Mouse (Mus musculus) kidney, embryonic 14.5 days (tissue): ENCODE results near the gene Heatr4. TPM values are rescaled to one million over a fixed set of nuclear protein-coding genes. Genes with fewer than 3 reads are reported as not detected.
A peak's percentile ranks its signal among the peaks of the same experiment; 100 is the strongest.

ENCODE experiments used
- ATAC-seq: fragments of 200-750 bp; cut with Nextera tagmentation; 2 replicates; pipeline ENCODE4 v1.8.0; 2017; ENCODE audit warnings: moderate number of reproducible peaks, mild to moderate bottlenecking, moderate TSS enrichment, moderate library complexity; ENCODE audit not compliant: low FRiP score, low TSS enrichment
- H3K27ac ChIP-seq: fragments of 300-500 bp; sonication (generic); 2 replicates; pipeline ENCODE4 v1.5.1; 2014; ENCODE audit warnings: low read depth, mild to moderate bottlenecking, low read length, moderate library complexity, mixed read lengths
- H3K27me3 ChIP-seq: fragments of 300-500 bp; sonication (generic); 2 replicates; pipeline ENCODE4 v1.6.1; 2014; ENCODE audit warnings: mild to moderate bottlenecking, low read length; ENCODE audit not compliant: control insufficient read depth, insufficient read depth
- H3K36me3 ChIP-seq: fragments of 300-500 bp; sonication (generic); 2 replicates; pipeline ENCODE4 v1.6.1; 2014; ENCODE audit warnings: low read length, mixed read lengths; ENCODE audit not compliant: control insufficient read depth, insufficient read depth
- H3K4me1 ChIP-seq: fragments of 300-500 bp; sonication (generic); 2 replicates; pipeline ENCODE4 v1.6.1; 2014; ENCODE audit warnings: low read length, mixed read lengths; ENCODE audit not compliant: control insufficient read depth, insufficient read depth
- H3K4me2 ChIP-seq: fragments of 300-500 bp; sonication (generic); replicated peaks from 2 replicates; pipeline ENCODE4 v1.6.1; 2014; ENCODE audit warnings: low read depth, mild to moderate bottlenecking, low read length
- H3K4me3 ChIP-seq: fragments of 300-500 bp; sonication (generic); 2 replicates; pipeline ENCODE4 v1.5.1; 2014; ENCODE audit warnings: mild to moderate bottlenecking, low read length
- H3K9ac ChIP-seq: fragments of 300-500 bp; sonication (generic); 2 replicates; pipeline ENCODE4 v1.6.1; 2014; ENCODE audit warnings: low read depth, mild to moderate bottlenecking, low read length, moderate library complexity
- H3K9me3 ChIP-seq: fragments of 300-500 bp; sonication (generic); 2 replicates; pipeline ENCODE4 v1.6.1; 2016; ENCODE audit warnings: low read length; ENCODE audit not compliant: control insufficient read depth
- WGBS: fragments of 180-500 bp; shearing (Covaris S2); extraction: QIAGEN DNeasy Blood & Tissue Kit; methylation state at CpG from one replicate; pipeline ENCODE4 v1.1.7; 2014; 5-methylcytosine and 5-hydroxymethylcytosine counted together
- polyA plus RNA-seq: library from polyadenylated mRNA; unstranded; fragments of >200 nt; fragmentation: Nextera tagmentation; extraction: Ambion mirVana; gene quantifications from 2 replicates; pipeline ENCODE4 v1.2.1, GENCODE M21; 2014

Heatr4 gene
- polyA plus RNA-seq, 1 experiment from 2014 or later: not detected

DNA sequence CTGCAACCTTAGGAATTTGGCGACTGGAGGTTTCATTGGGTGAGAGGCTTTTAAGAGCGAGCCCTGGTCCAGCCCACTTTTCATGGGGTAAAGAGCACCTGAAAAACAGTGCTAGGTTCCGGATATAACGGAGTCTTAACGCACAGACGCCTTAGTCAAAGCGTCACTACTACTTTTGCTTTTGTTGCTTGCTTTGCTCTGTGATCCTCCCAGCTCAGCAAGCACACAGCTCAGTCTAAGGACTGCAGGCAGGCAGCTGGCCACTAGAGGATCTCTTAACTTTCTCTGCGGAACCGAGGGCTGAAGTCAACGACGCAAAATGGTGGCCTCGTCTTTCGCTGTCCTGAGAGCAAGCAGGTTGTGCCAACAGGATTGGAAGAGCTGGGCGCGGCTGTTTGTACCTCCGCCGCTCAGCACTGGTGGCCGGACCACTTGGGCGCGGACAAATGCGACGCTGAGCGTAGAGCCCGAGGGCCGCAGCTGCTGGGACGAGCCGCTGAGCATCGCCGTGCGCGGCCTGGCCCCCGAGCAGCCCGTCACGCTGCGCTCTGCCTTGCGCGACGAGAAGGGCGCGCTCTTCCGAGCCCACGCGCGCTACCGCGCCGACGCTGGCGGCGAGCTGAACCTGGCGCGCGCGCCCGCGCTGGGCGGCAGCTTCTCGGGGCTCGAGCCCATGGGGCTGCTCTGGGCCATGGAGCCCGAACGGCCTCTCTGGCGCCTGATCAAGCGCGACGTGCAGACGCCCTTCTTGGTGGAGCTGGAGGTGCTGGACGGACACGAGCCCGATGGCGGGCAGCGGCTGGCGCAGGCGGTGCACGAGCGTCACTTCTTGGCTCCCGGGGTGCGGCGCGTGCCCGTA lies 3.2 kb upstream of the Heatr4 start, which contains the start of gene Acot2:
Gene Acot2 (plus strand): TSS at position 279 of the 859 bp plus-strand sequence.
- WGBS: under 1% methylated on average over 80 of the region's 80 CpGs
- H3K27ac ChIP-seq: peak within 1 kb of the TSS; percentile 90
- no peaks in the 10 kb centered on the region for H3K27me3 ChIP-seq
- no peaks in the 10 kb centered on the region for H3K4me1 ChIP-seq
- peak within 1 kb of the TSS; percentile 71 for H3K4me3 ChIP-seq
- H3K36me3 ChIP-seq: no peaks in the 10 kb centered on the region
- H3K4me2 ChIP-seq: peak within 1 kb of the TSS; percentile 58
- H3K9me3 ChIP-seq: 0 out of 2 replicates have a peak, but pooled peaks cover 3% of the 10 kb centered on the region
- ATAC-seq: peak; percentile 90
- H3K9ac ChIP-seq: peak within 1 kb of the TSS; percentile 85

DNA sequence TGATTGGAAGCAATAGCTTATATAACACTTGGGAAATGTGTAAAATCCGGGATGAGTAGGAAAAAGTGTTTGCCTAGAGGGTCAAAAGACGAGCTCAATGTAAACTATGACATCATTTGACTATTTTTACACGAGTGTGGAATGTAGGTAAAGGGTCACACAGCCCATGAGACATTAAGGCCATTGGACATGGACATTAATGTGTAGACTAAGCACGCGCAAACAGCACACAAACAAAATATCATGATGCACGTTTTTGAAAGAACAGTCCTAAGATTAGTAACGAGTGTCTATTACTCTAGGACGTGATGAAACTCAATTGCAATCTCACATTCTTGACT lies 2.6 kb upstream of the Heatr4 start:
- Histone ChIP-seq H3K9ac (peak overlapping the region; percentile 85; the same call in 1 of the 2 replicates), H3K4me1 (no peaks in the 10 kb centered on the region), H3K4me3 (peak overlapping the region; percentile 71), H3K4me2 (peak overlapping the region; percentile 58), H3K9me3 (0 out of 2 replicates have a peak, but pooled peaks cover 3% of the 10 kb centered on the region), H3K36me3 (no peaks in the 10 kb centered on the region), H3K27me3 (no peaks in the 10 kb centered on the region), H3K27ac (peak overlapping the region; percentile 90)
- 25% methylated on average over 8 of the region's 8 CpGs for WGBS
- no peak for ATAC-seq

DNA sequence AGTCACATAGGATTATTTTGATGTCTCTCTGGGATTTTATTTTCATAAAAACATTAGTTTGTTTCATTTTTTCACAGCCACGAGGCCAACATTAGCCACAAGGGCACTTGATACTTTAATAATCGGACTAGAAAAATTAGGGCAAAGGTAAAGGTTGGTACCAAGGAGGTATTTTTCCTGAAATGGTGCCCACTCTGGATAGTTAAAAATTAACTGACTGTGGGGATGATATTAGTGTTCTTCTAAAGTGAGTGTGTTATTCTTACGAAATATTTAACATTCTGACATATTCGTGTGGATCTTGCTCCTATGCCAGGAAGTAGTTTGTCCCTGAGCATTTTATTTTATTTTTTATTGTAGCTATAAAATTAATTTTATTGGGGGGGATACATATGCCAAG lies 3.0 kb downstream of the Heatr4 start:
- H3K4me3 ChIP-seq: no peak overlapping the region
- no peaks in the 10 kb centered on the region for H3K36me3 ChIP-seq
- 89% methylated on average over 4 of the region's 4 CpGs for WGBS
- no peaks in the 10 kb centered on the region for H3K9me3 ChIP-seq
- H3K27ac ChIP-seq: no peak overlapping the region
- no peaks in the 10 kb centered on the region for H3K27me3 ChIP-seq
- ATAC-seq: no peak
- H3K4me1 ChIP-seq: no peaks in the 10 kb centered on the region
- no peak overlapping the region for H3K4me2 ChIP-seq
- H3K9ac ChIP-seq: no peak overlapping the region

DNA sequence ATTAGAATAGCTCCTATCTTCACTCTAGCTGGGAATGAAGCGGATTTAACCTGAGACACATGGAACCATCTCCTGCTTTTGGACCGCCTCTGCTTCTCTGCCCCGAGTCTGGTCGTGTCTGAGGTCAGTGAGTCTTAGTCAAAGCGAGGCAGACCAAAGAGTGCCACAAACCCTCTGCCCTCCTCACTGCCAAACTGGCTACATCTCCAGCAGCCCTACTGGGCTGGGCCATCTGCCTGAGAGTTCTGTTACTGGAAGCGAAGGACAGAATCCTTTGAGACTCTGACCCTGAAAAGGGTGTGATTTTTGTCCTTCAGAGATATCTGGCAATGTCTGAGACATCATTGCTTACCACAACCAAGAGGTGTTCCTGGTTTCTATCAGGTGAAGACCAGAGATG lies 5.8 kb downstream of the Heatr4 start:
- Histone ChIP-seq H3K9me3 (no peaks in the 10 kb centered on the region), H3K9ac (no peak overlapping the region), H3K4me3 (no peak overlapping the region), H3K36me3 (no peaks in the 10 kb centered on the region), H3K27me3 (no peaks in the 10 kb centered on the region), H3K4me1 (no peaks in the 10 kb centered on the region), H3K27ac (no peak overlapping the region), H3K4me2 (no peak overlapping the region)
- ATAC-seq: no peak
- 90% methylated on average over 6 of the region's 6 CpGs for WGBS

DNA sequence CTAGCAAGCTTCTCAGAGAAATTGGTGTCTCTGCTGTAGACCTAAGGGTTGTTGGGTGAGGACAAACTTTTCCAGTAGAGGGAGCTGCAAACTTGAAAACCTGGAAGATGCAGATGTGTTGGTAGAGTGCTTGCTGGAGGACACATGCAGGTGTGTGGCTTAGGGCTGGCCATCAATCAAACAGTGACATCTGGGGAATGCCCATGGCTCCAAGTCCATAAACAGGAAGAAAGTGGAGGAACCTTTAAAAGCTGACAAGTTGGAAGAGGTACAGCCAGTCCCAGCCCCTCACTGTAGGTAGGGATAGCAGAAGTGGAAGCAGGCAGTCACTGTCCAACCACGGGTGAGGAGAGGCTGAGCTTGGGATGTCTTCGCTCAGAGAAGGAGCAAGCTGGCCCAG lies 12.5 kb downstream of the Heatr4 start:
- peak; percentile 82 for ATAC-seq
- 65% methylated on average over 2 of the region's 2 CpGs for WGBS

DNA sequence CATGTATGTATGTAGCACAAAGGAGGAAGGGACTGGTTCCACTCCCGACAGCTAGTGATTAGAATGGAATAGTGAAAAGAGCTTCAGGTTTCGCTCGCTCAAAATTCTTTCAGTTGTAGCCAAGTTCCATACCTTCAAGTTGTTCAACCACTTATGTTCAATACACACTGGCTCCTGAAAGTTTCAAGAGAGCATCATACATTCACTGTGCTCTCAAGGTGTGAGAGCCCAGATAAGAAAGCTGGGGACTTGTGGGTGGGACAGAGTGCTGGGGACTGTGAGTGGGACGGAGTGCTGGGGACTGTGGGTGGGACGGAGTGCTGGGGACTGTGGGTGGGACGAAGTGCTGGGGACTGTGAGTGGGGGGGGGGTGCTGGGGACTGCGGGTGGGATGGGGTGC lies 19.4 kb downstream of the Heatr4 start:
- ATAC-seq: no peak
- no peak overlapping the region for H3K4me3 ChIP-seq
- no peak overlapping the region for H3K9ac ChIP-seq
- H3K27ac ChIP-seq: no peak overlapping the region
- H3K9me3 ChIP-seq: no peaks in the 10 kb centered on the region
- no peaks in the 10 kb centered on the region for H3K27me3 ChIP-seq
- no peak overlapping the region for H3K4me2 ChIP-seq
- no peaks in the 10 kb centered on the region for H3K4me1 ChIP-seq
- WGBS: 85% methylated on average over 7 of the region's 7 CpGs
- no peaks in the 10 kb centered on the region for H3K36me3 ChIP-seq

More for the DNA sequence above, 12.5 kb downstream of the Heatr4 start:
- Histone ChIP-seq H3K4me1 (no peaks in the 10 kb centered on the region), H3K27ac (no peak overlapping the region), H3K9me3 (no peaks in the 10 kb centered on the region), H3K27me3 (no peaks in the 10 kb centered on the region), H3K36me3 (no peaks in the 10 kb centered on the region), H3K4me3 (no peak overlapping the region), H3K9ac (no peak overlapping the region), H3K4me2 (no peak overlapping the region)

DNA sequence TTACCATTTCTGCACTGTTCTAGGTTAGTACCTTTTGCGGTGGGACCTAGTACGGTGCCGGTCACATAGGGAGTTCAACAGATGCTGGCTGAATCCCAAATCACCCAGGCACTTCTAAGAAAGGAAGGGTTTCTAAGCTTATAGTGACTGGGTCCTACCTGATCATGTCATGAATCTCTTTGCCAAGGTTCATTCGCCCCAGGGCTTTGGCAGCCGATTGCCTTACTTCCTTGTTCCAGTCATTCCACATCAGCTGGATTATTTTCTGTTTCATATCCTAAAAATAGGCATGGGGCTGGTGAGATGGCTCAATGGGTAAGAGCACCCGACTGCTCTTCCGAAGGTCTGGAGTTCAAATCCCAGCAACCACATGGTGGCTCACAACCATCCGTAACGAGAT lies 26.4 kb downstream of the Heatr4 start:
- Histone ChIP-seq H3K27me3 (no peaks in the 10 kb centered on the region), H3K4me3 (no peak overlapping the region), H3K27ac (no peak overlapping the region), H3K36me3 (peaks cover 11% of the 10 kb centered on the region; the same call in 1 of the 2 replicates), H3K4me1 (peaks cover 3% of the 10 kb centered on the region; the same call in 1 of the 2 replicates), H3K9ac (no peak overlapping the region), H3K4me2 (no peak overlapping the region), H3K9me3 (no peaks in the 10 kb centered on the region)
- ATAC-seq: no peak
- 88% methylated on average over 9 of the region's 9 CpGs for WGBS

DNA sequence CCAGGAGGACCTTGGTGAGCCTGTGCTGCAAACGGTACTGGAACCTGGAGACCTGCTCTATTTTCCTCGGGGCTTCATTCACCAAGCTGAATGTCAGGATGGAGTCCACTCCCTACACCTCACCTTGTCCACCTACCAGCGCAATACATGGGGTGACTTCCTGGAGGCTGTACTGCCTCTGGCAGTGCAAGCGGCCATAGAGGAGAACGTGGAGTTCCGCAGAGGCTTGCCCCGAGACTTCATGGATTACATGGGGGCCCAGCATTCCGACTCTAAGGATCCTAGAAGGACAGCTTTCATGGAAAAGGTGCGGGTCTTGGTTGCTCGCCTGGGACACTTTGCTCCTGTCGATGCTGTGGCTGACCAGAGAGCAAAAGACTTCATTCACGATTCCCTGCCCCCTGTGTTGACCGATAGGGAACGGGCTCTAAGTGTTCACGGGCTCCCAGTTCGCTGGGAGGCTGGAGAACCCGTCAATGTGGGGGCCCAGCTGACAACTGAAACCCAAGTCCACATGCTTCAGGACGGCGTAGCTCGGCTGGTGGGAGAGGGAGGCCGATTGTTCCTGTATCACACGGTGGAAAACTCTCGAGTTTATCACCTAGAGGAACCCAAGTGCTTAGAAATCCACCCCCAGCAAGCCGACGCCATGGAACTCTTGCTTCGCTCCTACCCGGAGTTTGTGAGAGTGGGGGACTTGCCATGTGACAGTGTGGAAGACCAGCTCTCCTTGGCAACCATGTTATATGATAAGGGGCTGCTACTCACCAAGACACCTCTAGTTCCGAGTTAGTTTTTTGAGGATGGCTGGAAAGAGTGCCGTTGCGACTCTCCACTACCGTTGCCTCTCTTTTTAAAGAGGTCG lies 32.7 kb downstream of the Heatr4 start:
- Histone ChIP-seq H3K36me3 (peaks cover 19% of the 10 kb centered on the region; the same call in 1 of the 2 replicates), H3K4me3 (peak overlapping the region; percentile 87), H3K4me1 (peaks cover 15% of the 10 kb centered on the region), H3K4me2 (peak overlapping the region; percentile 76), H3K9me3 (no peaks in the 10 kb centered on the region), H3K27ac (no peak overlapping the region), H3K27me3 (no peaks in the 10 kb centered on the region), H3K9ac (peak overlapping the region; percentile 85)
- 54% methylated on average over 32 of the region's 32 CpGs for WGBS
- ATAC-seq: no peak
